Mouse (Mus musculus): ENCODE data around the gene Sphkap. TPM values are rescaled to one million over a fixed set of nuclear protein-coding genes. Genes with fewer than 3 reads are reported as not detected.

Gene Sphkap
- total and polyA plus RNA-seq, 2 experiments, result not detected

DNA sequence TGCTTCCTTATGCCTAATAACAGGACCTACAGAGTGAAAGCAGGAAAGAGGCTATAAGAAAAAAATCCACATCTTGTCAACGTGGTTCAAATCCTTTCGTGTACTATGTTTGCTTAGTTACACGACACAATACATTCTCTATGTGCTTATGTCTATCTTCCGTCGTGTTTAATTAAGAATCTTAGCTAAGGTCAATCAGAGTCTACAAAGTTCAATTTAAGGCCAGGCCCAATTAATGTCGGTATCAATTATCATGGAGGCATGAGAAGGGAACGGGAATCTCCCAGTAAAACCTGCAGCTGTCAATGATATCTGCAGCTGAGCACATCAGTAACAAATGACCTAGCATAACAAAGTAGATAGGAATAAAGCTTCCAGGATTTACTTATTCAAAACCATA, 122.1 kb downstream of the Sphkap start:
- DNase-seq (ENCODE audit: extremely low read depth, low read depth, low spot score), result no peak
- H3K27me3 ChIP-seq (ENCODE audit: control insufficient read depth, insufficient read depth, low read length), result no peaks in the 10 kb centered on the region
- TF ChIP-seq POLR2A (IDR thresholded peaks at IDR 0.05; ENCODE audit: extremely low read depth, insufficient read depth, low read length), result no peak
- no peak for TF ChIP-seq CTCF (IDR thresholded peaks at IDR 0.05; ENCODE audit: low read depth, low read length)
- WGBS, result 77% methylated on average over 7 of the region's 7 CpGs
- H3K4me1 ChIP-seq (ENCODE audit: control insufficient read depth, insufficient read depth, low read length), result no peaks in the 10 kb centered on the region
- H3K9ac ChIP-seq (ENCODE audit: low read depth, low read length), result no peak overlapping the region
- H3K79me2 ChIP-seq (ENCODE audit: control insufficient read depth, insufficient read depth, low read length), result no peaks in the 10 kb centered on the region
- H3K27ac ChIP-seq (replicated peaks; ENCODE audit: insufficient read depth, low read depth, low read length), result no peak overlapping the region
- H3K4me3 ChIP-seq (ENCODE audit: insufficient read depth, low read depth, low read length), result no peak overlapping the region
- no peaks in the 10 kb centered on the region for H3K36me3 ChIP-seq (ENCODE audit: control insufficient read depth, insufficient read depth, low read length)

DNA sequence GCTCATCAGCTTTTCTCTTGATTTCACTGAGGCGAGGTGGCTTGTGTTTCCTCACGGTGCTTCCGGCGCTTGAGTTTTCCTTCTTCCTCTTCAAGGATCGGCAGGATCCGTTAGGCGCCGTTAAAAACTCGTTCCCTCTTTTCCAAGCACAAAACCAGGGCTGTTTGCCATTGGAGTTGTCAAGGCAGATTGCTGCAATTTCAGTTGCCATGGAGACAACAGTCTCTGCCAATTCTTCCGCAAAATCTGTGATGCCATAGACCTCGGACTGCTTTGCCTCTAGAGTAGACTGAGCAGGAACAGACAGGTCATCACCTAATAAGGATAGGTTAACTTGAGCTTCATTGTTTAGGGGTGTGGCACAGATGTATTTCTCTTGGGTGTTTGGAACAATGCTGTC, 131.0 kb downstream of the Sphkap start:
- H3K9ac ChIP-seq (ENCODE audit: low read depth, low read length), result no peak overlapping the region

DNA sequence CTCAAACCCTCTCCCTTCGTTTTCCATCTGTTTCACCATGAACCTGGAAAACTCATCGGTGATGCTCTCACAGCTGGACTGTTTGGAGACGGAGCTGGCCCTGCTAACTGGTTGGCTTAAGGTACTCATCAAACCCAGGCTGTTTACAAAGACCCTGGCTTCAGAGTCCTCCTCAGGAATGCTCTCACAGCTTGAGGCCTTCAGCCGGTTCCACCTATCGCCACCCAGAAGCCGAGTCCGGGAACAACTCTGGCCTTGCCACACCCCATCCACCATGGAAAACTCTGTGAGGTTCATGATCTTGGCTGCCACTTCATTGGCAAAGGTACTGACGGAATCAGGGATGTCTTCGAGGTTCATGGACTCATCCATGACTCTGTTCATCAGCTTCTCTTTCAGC, 131.4 kb downstream of the Sphkap start:
- H3K79me2 ChIP-seq (ENCODE audit: control insufficient read depth, insufficient read depth, low read length), result no peaks in the 10 kb centered on the region
- no peak overlapping the region for H3K9ac ChIP-seq (ENCODE audit: low read depth, low read length)
- no peaks in the 10 kb centered on the region for H3K36me3 ChIP-seq (ENCODE audit: control insufficient read depth, insufficient read depth, low read length)
- no peak overlapping the region for H3K27ac ChIP-seq (replicated peaks; ENCODE audit: insufficient read depth, low read depth, low read length)
- H3K4me3 ChIP-seq (ENCODE audit: insufficient read depth, low read depth, low read length), result no peak overlapping the region
- 83% methylated on average over 9 of the region's 9 CpGs for WGBS
- no peaks in the 10 kb centered on the region for H3K27me3 ChIP-seq (ENCODE audit: control insufficient read depth, insufficient read depth, low read length)
- TF ChIP-seq CTCF (IDR thresholded peaks at IDR 0.05; ENCODE audit: low read depth, low read length) (no peak), POLR2A (IDR thresholded peaks at IDR 0.05; ENCODE audit: extremely low read depth, insufficient read depth, low read length) (no peak)
- DNase-seq (ENCODE audit: extremely low read depth, low read depth, low spot score), result no peak
- no peaks in the 10 kb centered on the region for H3K4me1 ChIP-seq (ENCODE audit: control insufficient read depth, insufficient read depth, low read length)

More for the DNA sequence above, 131.0 kb downstream of the Sphkap start:
- TF ChIP-seq POLR2A (IDR thresholded peaks at IDR 0.05; ENCODE audit: extremely low read depth, insufficient read depth, low read length) (no peak), CTCF (IDR thresholded peaks at IDR 0.05; ENCODE audit: low read depth, low read length) (no peak)
- Histone ChIP-seq H3K36me3 (ENCODE audit: control insufficient read depth, insufficient read depth, low read length) (no peaks in the 10 kb centered on the region), H3K27me3 (ENCODE audit: control insufficient read depth, insufficient read depth, low read length) (no peaks in the 10 kb centered on the region), H3K4me1 (ENCODE audit: control insufficient read depth, insufficient read depth, low read length) (no peaks in the 10 kb centered on the region), H3K27ac (replicated peaks; ENCODE audit: insufficient read depth, low read depth, low read length) (no peak overlapping the region), H3K79me2 (ENCODE audit: control insufficient read depth, insufficient read depth, low read length) (no peaks in the 10 kb centered on the region), H3K4me3 (ENCODE audit: insufficient read depth, low read depth, low read length) (no peak overlapping the region)
- WGBS, result 89% methylated on average over 11 of the region's 11 CpGs
- DNase-seq (ENCODE audit: extremely low read depth, low read depth, low spot score), result no peak

DNA sequence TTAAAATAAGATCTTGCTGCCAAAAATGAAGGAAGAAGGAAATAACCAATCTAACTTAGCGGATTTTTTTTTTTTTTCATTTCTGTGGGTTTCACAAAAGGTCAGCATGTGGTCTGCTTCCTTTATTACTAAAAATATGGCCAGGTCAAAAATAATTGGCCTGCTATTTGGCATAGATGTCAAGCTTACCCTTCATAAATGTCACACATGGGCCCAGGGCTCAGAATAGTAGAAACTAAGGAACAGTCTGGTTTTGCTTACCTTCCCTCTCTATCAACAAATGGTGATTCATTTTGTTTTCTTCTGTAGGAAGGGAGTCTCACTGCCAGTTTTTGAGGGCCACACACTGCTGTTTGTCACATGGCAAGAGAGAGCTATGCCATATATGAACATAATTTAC, 156.3 kb downstream of the Sphkap start:
- no peaks in the 10 kb centered on the region for H3K79me2 ChIP-seq (ENCODE audit: control insufficient read depth, insufficient read depth, low read length)
- no peaks in the 10 kb centered on the region for H3K36me3 ChIP-seq (ENCODE audit: control insufficient read depth, insufficient read depth, low read length)
- H3K4me3 ChIP-seq (ENCODE audit: insufficient read depth, low read depth, low read length), result no peak overlapping the region
- DNase-seq (ENCODE audit: extremely low read depth, low read depth, low spot score), result no peak
- 79% methylated on average over 1 of the region's 1 CpGs for WGBS
- no peaks in the 10 kb centered on the region for H3K27me3 ChIP-seq (ENCODE audit: control insufficient read depth, insufficient read depth, low read length)
- no peak overlapping the region for H3K9ac ChIP-seq (ENCODE audit: low read depth, low read length)
- no peaks in the 10 kb centered on the region for H3K4me1 ChIP-seq (ENCODE audit: control insufficient read depth, insufficient read depth, low read length)
- TF ChIP-seq CTCF (IDR thresholded peaks at IDR 0.05; ENCODE audit: low read depth, low read length) (no peak), POLR2A (IDR thresholded peaks at IDR 0.05; ENCODE audit: extremely low read depth, insufficient read depth, low read length) (no peak)
- no peak overlapping the region for H3K27ac ChIP-seq (replicated peaks; ENCODE audit: insufficient read depth, low read depth, low read length)

DNA sequence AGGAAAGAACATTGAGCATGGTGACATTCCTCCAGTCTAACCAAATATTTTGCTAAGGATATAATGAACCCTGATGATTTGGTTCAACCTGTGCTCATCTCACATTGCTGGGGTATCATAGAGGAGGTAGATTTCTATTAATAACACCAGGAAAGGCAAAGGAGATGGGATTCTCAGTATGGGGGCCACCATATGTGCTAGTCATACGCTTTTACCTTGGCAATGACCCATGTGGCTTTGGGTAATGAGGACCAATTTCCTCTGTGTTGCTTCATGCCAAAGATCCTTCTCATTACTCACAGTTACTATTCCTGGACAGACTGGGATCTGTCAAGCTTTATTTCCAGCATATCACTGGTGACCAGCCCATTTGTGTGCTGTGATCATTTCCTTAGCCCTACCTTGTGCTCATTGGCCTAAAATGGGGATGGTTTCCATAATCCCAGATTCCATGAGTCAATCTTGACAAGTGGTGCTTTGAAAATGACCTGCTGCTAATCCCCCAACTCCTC, 159.7 kb downstream of the Sphkap start:
- H3K27me3 ChIP-seq (ENCODE audit: control insufficient read depth, insufficient read depth, low read length), result no peaks in the 10 kb centered on the region
- H3K4me3 ChIP-seq (ENCODE audit: insufficient read depth, low read depth, low read length), result no peak overlapping the region
- H3K4me1 ChIP-seq (ENCODE audit: control insufficient read depth, insufficient read depth, low read length), result no peaks in the 10 kb centered on the region
- H3K9ac ChIP-seq (ENCODE audit: low read depth, low read length), result no peak overlapping the region
- no peaks in the 10 kb centered on the region for H3K36me3 ChIP-seq (ENCODE audit: control insufficient read depth, insufficient read depth, low read length)
- H3K27ac ChIP-seq (replicated peaks; ENCODE audit: insufficient read depth, low read depth, low read length), result no peak overlapping the region
- H3K79me2 ChIP-seq (ENCODE audit: control insufficient read depth, insufficient read depth, low read length), result no peaks in the 10 kb centered on the region
- DNase-seq (ENCODE audit: extremely low read depth, low read depth, low spot score), result no peak
- 79% methylated on average over 1 of the region's 1 CpGs for WGBS
- no peak for TF ChIP-seq POLR2A (IDR thresholded peaks at IDR 0.05; ENCODE audit: extremely low read depth, insufficient read depth, low read length)
- no peak for TF ChIP-seq CTCF (IDR thresholded peaks at IDR 0.05; ENCODE audit: low read depth, low read length)

DNA sequence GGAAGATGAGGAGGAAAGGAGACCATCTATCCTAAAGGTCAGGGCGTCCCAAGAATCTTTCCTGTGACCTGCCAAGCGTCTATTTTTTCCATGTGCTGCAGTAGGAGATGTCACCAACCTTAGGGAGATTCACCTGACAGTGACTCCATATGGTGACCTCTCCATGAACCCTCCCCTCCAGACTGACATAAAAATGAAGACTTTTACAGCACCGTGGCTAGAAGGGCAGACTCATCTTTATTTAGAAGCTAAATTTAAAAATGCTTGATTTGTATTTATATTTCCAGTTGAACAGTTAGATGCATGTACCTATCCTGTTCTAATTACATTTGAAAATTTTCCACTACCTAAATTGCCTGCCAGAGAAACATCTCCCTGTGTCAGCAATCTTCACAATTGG, 180.1 kb downstream of the Sphkap start:
- Histone ChIP-seq H3K4me1 (ENCODE audit: control insufficient read depth, insufficient read depth, low read length) (no peaks in the 10 kb centered on the region), H3K79me2 (ENCODE audit: control insufficient read depth, insufficient read depth, low read length) (no peaks in the 10 kb centered on the region), H3K4me3 (ENCODE audit: insufficient read depth, low read depth, low read length) (no peak overlapping the region), H3K36me3 (ENCODE audit: control insufficient read depth, insufficient read depth, low read length) (no peaks in the 10 kb centered on the region), H3K9ac (ENCODE audit: low read depth, low read length) (no peak overlapping the region), H3K27me3 (ENCODE audit: control insufficient read depth, insufficient read depth, low read length) (no peaks in the 10 kb centered on the region), H3K27ac (replicated peaks; ENCODE audit: insufficient read depth, low read depth, low read length) (no peak overlapping the region)
- TF ChIP-seq CTCF (IDR thresholded peaks at IDR 0.05; ENCODE audit: low read depth, low read length) (no peak), POLR2A (IDR thresholded peaks at IDR 0.05; ENCODE audit: extremely low read depth, insufficient read depth, low read length) (no peak)
- no peak for DNase-seq (ENCODE audit: extremely low read depth, low read depth, low spot score)
- 71% methylated on average over 3 of the region's 3 CpGs for WGBS
